Mouse (Mus musculus): ENCODE measurements around the gene Tpx2. TPM values are rescaled to one million over a fixed set of nuclear protein-coding genes. Genes with fewer than 3 reads are reported as not detected.
A peak's percentile ranks its signal among the peaks of the same experiment; 100 is the strongest.

Tpx2 gene
- polyA plus RNA-seq, 1 experiment: 183 TPM

DNA sequence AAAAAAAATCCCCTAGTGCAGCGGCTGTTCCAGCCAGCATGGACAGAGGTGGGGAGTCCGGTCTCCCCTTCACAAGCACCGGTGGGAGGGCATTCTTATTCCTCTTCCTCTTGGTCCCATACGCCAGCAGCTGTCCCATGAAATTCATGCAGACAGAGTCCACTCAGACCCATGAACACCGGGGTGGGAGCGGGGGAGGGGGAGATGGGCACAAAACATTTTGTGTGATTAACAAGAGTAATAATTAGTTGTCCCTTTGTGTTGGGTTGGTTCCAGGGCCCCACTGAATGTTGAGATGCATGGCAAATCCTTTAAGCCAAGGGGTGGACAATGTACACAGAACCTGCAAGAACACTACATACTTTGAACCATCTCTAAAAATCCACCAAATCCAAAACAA is 93.3 kb downstream of the Tpx2 start:
- Histone ChIP-seq H3K36me3 (ENCODE audit: control insufficient read depth, insufficient read depth, low read length, poor library complexity, severe bottlenecking) (no peaks in the 10 kb centered on the region), H3K9me3 (replicated peaks; ENCODE audit: control insufficient read depth, insufficient read depth, low read length, poor library complexity, severe bottlenecking) (no peaks in the 10 kb centered on the region), H3K27me3 (ENCODE audit: control insufficient read depth, insufficient read depth, low read length, poor library complexity, severe bottlenecking) (peaks cover 19% of the 10 kb centered on the region), H3K27ac (ENCODE audit: insufficient read depth, low read length) (no peak overlapping the region), H3K4me1 (ENCODE audit: control insufficient read depth, insufficient read depth, low read length) (no peaks in the 10 kb centered on the region), H3K9ac (ENCODE audit: low read depth, poor library complexity, severe bottlenecking) (no peak overlapping the region), H3K4me3 (ENCODE audit: low read depth, low read length) (no peak overlapping the region)
- no peak for TF ChIP-seq EP300 (IDR thresholded peaks at IDR 0.05; ENCODE audit: insufficient read depth, low read depth, low read length)
- TF ChIP-seq CTCF (IDR thresholded peaks at IDR 0.05; ENCODE audit: low read depth, low read length): no peak
- no peak for TF ChIP-seq POLR2A (IDR thresholded peaks at IDR 0.05; ENCODE audit: insufficient read depth, low read length)

DNA sequence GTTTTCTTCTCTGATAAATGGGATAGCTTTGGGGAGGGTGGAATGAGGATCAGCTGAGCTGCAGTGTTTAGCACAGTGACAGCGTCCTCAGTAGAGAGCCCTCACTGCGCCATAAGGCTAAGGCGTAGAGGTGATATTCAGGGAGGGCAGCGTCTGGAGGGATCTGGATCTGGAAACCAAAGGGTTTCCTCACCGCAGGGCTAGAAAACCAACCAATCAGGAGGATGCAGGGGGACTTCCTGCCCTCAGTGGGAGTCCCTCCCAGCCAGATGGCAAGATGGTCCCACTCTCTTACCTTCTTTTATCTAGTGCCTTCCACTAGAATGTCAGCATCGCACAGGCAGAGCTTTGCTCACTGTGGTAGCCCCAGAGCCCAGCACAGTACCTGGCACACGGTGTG is 94.0 kb downstream of the Tpx2 start:
- no peaks in the 10 kb centered on the region for H3K4me1 ChIP-seq (ENCODE audit: control insufficient read depth, insufficient read depth, low read length)
- no peak overlapping the region for H3K4me3 ChIP-seq (ENCODE audit: low read depth, low read length)
- no peaks in the 10 kb centered on the region for H3K36me3 ChIP-seq (ENCODE audit: control insufficient read depth, insufficient read depth, low read length, poor library complexity, severe bottlenecking)
- H3K9ac ChIP-seq (ENCODE audit: low read depth, poor library complexity, severe bottlenecking): no peak overlapping the region
- H3K27me3 ChIP-seq (ENCODE audit: control insufficient read depth, insufficient read depth, low read length, poor library complexity, severe bottlenecking): peaks cover 19% of the 10 kb centered on the region
- no peak overlapping the region for H3K27ac ChIP-seq (ENCODE audit: insufficient read depth, low read length)
- H3K9me3 ChIP-seq (replicated peaks; ENCODE audit: control insufficient read depth, insufficient read depth, low read length, poor library complexity, severe bottlenecking): no peaks in the 10 kb centered on the region
- TF ChIP-seq CTCF (IDR thresholded peaks at IDR 0.05; ENCODE audit: low read depth, low read length): no peak
- no peak for TF ChIP-seq POLR2A (IDR thresholded peaks at IDR 0.05; ENCODE audit: insufficient read depth, low read length)
- no peak for TF ChIP-seq EP300 (IDR thresholded peaks at IDR 0.05; ENCODE audit: insufficient read depth, low read depth, low read length)

DNA sequence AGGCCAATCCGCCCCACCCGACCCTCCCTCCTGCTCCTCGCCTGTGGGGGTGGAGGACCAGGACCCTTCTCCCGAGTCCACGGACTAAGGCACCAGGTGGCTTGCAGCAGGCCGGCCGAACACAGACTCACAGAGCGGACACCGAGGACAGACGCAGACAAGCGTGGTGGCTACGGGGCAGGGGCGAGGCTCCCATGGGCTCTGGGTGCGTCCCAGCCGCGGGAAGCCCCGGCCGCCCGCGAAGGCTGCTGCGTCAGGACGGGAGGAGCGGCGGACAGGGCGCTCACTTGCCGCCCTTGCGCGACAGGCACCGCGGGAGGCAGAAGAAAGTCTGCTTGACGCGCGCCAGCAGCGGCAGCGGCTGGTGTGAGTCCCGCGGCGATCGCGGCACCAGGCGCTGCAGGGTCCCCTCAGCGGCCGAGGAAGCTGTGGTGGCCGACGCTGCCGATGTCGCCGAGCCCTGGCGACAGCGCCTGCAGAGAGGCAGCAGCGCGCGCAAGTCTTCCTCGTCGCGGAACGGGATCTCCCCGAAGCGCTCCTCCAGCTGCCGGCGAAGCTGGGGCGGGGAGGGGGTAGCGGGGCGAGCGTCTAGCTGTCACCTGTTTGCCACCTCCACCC is 95.2 kb downstream of the Tpx2 start:
- no peak overlapping the region for H3K27ac ChIP-seq (ENCODE audit: insufficient read depth, low read length)

DNA sequence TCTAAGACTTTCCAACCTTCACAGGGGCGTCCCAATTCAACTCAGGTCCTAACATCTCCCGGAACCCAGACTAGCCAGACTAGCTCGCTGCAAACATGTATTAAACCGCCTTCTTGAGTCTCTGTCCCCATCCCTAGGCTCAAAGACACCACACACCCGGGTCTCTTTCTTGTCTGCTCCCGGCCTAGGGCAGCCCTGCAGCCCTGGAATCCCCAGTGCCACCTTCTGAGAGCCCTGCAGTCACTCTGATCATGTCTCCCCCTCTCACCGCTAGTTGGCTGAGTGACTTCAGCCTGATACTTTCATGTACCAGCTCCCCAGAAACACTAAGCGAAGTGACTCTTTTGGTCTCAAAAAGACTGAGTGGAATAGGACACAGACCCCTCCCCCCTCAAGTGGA is 95.8 kb downstream of the Tpx2 start:
- no peaks in the 10 kb centered on the region for H3K4me1 ChIP-seq (ENCODE audit: control insufficient read depth, insufficient read depth, low read length)
- no peak overlapping the region for H3K27ac ChIP-seq (ENCODE audit: insufficient read depth, low read length)
- peak overlapping the region; percentile 57; the same call in 1 of the 2 replicates for H3K9ac ChIP-seq (ENCODE audit: low read depth, poor library complexity, severe bottlenecking)
- no peaks in the 10 kb centered on the region for H3K36me3 ChIP-seq (ENCODE audit: control insufficient read depth, insufficient read depth, low read length, poor library complexity, severe bottlenecking)
- TF ChIP-seq EP300 (IDR thresholded peaks at IDR 0.05; ENCODE audit: insufficient read depth, low read depth, low read length) (no peak), POLR2A (IDR thresholded peaks at IDR 0.05; ENCODE audit: insufficient read depth, low read length) (no peak), CTCF (IDR thresholded peaks at IDR 0.05; ENCODE audit: low read depth, low read length) (no peak)
- peaks cover 19% of the 10 kb centered on the region for H3K27me3 ChIP-seq (ENCODE audit: control insufficient read depth, insufficient read depth, low read length, poor library complexity, severe bottlenecking)
- H3K4me3 ChIP-seq (ENCODE audit: low read depth, low read length): peak overlapping the region; percentile 51
- H3K9me3 ChIP-seq (replicated peaks; ENCODE audit: control insufficient read depth, insufficient read depth, low read length, poor library complexity, severe bottlenecking): no peaks in the 10 kb centered on the region

More for the DNA sequence above, 95.2 kb downstream of the Tpx2 start:
- Histone ChIP-seq H3K9ac (ENCODE audit: low read depth, poor library complexity, severe bottlenecking) (peak overlapping the region; percentile 57), H3K36me3 (ENCODE audit: control insufficient read depth, insufficient read depth, low read length, poor library complexity, severe bottlenecking) (no peaks in the 10 kb centered on the region), H3K27me3 (ENCODE audit: control insufficient read depth, insufficient read depth, low read length, poor library complexity, severe bottlenecking) (peaks cover 19% of the 10 kb centered on the region), H3K4me3 (ENCODE audit: low read depth, low read length) (peak overlapping the region; percentile 51), H3K9me3 (replicated peaks; ENCODE audit: control insufficient read depth, insufficient read depth, low read length, poor library complexity, severe bottlenecking) (no peaks in the 10 kb centered on the region), H3K4me1 (ENCODE audit: control insufficient read depth, insufficient read depth, low read length) (no peaks in the 10 kb centered on the region)
- TF ChIP-seq POLR2A (IDR thresholded peaks at IDR 0.05; ENCODE audit: insufficient read depth, low read length) (no peak), EP300 (IDR thresholded peaks at IDR 0.05; ENCODE audit: insufficient read depth, low read depth, low read length) (no peak), CTCF (IDR thresholded peaks at IDR 0.05; ENCODE audit: low read depth, low read length) (no peak)

DNA sequence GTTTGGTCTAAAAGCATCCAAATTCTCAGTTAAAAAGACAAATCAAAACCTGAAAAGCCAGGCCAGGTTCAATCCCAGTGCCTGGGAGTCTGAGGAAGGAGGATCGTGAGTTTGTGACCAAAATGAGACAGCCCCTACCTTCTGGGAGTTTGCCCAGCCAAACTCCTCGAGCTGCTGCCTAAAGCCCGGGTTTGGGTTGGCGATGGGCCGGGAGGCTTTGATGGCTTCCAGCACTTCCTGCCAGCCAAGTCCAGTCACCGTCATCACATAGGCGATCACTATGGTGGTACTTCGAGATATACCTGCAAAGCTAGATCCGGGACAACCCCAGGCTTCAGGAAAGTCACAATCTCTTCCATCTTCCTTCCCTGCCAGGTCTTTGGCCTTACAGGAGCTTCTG is 96.2 kb downstream of the Tpx2 start:
- Histone ChIP-seq H3K36me3 (ENCODE audit: control insufficient read depth, insufficient read depth, low read length, poor library complexity, severe bottlenecking) (no peaks in the 10 kb centered on the region), H3K27me3 (ENCODE audit: control insufficient read depth, insufficient read depth, low read length, poor library complexity, severe bottlenecking) (peaks cover 19% of the 10 kb centered on the region), H3K4me1 (ENCODE audit: control insufficient read depth, insufficient read depth, low read length) (no peaks in the 10 kb centered on the region), H3K9me3 (replicated peaks; ENCODE audit: control insufficient read depth, insufficient read depth, low read length, poor library complexity, severe bottlenecking) (no peaks in the 10 kb centered on the region), H3K27ac (ENCODE audit: insufficient read depth, low read length) (no peak overlapping the region), H3K9ac (ENCODE audit: low read depth, poor library complexity, severe bottlenecking) (no peak overlapping the region), H3K4me3 (ENCODE audit: low read depth, low read length) (no peak overlapping the region)
- TF ChIP-seq POLR2A (IDR thresholded peaks at IDR 0.05; ENCODE audit: insufficient read depth, low read length) (no peak), CTCF (IDR thresholded peaks at IDR 0.05; ENCODE audit: low read depth, low read length) (no peak), EP300 (IDR thresholded peaks at IDR 0.05; ENCODE audit: insufficient read depth, low read depth, low read length) (no peak)

Other genes with a start within 250 kb of the Tpx2 start
- gene Defb45, start 248.6 kb upstream of the Tpx2 start, polyA plus RNA-seq (2011; ENCODE audit: insufficient read depth, insufficient read length, low read depth, missing spikeins): not detected in 2 replicates
- not detected in 2 replicates for gene Defb36, start 243.6 kb upstream of the Tpx2 start, polyA plus RNA-seq (2011; ENCODE audit: insufficient read depth, insufficient read length, low read depth, missing spikeins)
- gene Defb25, start 224.9 kb upstream of the Tpx2 start, polyA plus RNA-seq (2011; ENCODE audit: insufficient read depth, insufficient read length, low read depth, missing spikeins): not detected in 2 replicates
- 1.2 and 1.3 TPM in 2 replicates for gene Rem1, start 221.0 kb upstream of the Tpx2 start, polyA plus RNA-seq (2011; ENCODE audit: insufficient read depth, insufficient read length, low read depth, missing spikeins)
- 48.1 and 52.4 TPM in 2 replicates for gene H13, start 178.5 kb upstream of the Tpx2 start, polyA plus RNA-seq (2011; ENCODE audit: insufficient read depth, insufficient read length, low read depth, missing spikeins)
- 31.2 and 31.5 TPM in 2 replicates for gene Mcts2, start 160.9 kb upstream of the Tpx2 start, polyA plus RNA-seq (2011; ENCODE audit: insufficient read depth, insufficient read length, low read depth, missing spikeins)
- 19.0 and 20.5 TPM in 2 replicates for gene Id1, start 111.7 kb upstream of the Tpx2 start, polyA plus RNA-seq (2011; ENCODE audit: insufficient read depth, insufficient read length, low read depth, missing spikeins)
- 0.94 and 1.1 TPM in 2 replicates for gene Cox4i2, start 93.8 kb upstream of the Tpx2 start, polyA plus RNA-seq (2011; ENCODE audit: insufficient read depth, insufficient read length, low read depth, missing spikeins)
- 108 TPM in 2 replicates for gene Bcl2l1, start 16.2 kb upstream of the Tpx2 start, polyA plus RNA-seq (2011; ENCODE audit: insufficient read depth, insufficient read length, low read depth, missing spikeins)
- gene Mylk2, start 63.4 kb downstream of the Tpx2 start, polyA plus RNA-seq (2011; ENCODE audit: insufficient read depth, insufficient read length, low read depth, missing spikeins): not detected in 2 replicates
- gene Foxs1, start 85.2 kb downstream of the Tpx2 start, polyA plus RNA-seq (2011; ENCODE audit: insufficient read depth, insufficient read length, low read depth, missing spikeins): not detected in 2 replicates
- 0.36 TPM in 1 of 2 replicates, not detected in the other for gene Dusp15, start 103.7 kb downstream of the Tpx2 start, polyA plus RNA-seq (2011; ENCODE audit: insufficient read depth, insufficient read length, low read depth, missing spikeins)
- 2.1 and 2.7 TPM in 2 replicates for gene Ttll9, start 114.5 kb downstream of the Tpx2 start, polyA plus RNA-seq (2011; ENCODE audit: insufficient read depth, insufficient read length, low read depth, missing spikeins)
- gene Pdrg1, start 167.5 kb downstream of the Tpx2 start, polyA plus RNA-seq (2011; ENCODE audit: insufficient read depth, insufficient read length, low read depth, missing spikeins): 39.8 and 44.2 TPM in 2 replicates
- not detected in 2 replicates for gene Xkr7, start 183.9 kb downstream of the Tpx2 start, polyA plus RNA-seq (2011; ENCODE audit: insufficient read depth, insufficient read length, low read depth, missing spikeins)
- not detected in 2 replicates for gene Ccm2l, start 218.0 kb downstream of the Tpx2 start, polyA plus RNA-seq (2011; ENCODE audit: insufficient read depth, insufficient read length, low read depth, missing spikeins)